ENCODE assay signal across 17 mouse cellular contexts in genomic region chr12:27567250-27567649, GRCm38 (mm10).
A peak's percentile ranks its signal among the peaks of the same experiment; 100 is the strongest.
DNase-seq lines count a peak whose midpoint lies in the region; ATAC-seq and TF ChIP-seq lines count a peak whose summit lies in the region.
"Had no signal": no experiment of that assay in that cellular context is flagged by ENCODE, and none has a peak within 500 bp of the region (broad histone marks: within the 10 kb centered on the region; RNA-seq: fewer than 3 reads in every experiment).

No protein-coding gene starts in this region.

- intact Hi-C loops in left cerebral cortex, postnatal 25 days (cut with DNase I) = no loop called here

- TF ChIP-seq POLR2A in lung, adult 2 months (IDR thresholded peaks at IDR 0.05; ENCODE audit: borderline replicate concordance, extremely low read depth, low read depth, low read length) = no peak
- TF ChIP-seq POLR2A in thymus, adult 2 months (IDR thresholded peaks at IDR 0.05; ENCODE audit: control insufficient read depth, extremely low read depth, insufficient read depth, low read length, poor library complexity) = no peak

- TF ChIP-seq CTCF in lung, adult 2 months (IDR thresholded peaks at IDR 0.05; ENCODE audit: insufficient read depth, low read length) = no peak
- no peak for TF ChIP-seq CTCF in thymus, adult 2 months (IDR thresholded peaks at IDR 0.05; ENCODE audit: borderline replicate concordance, control insufficient read depth, extremely low read depth, insufficient read depth, low read length, poor library complexity)

- H3K36me3 ChIP-seq in neural tube, embryonic 11.5 days (ENCODE audit: control insufficient read depth, insufficient read depth, low read length) = no peaks in the 10 kb centered on the region
- H3K36me3 ChIP-seq in hindbrain, embryonic 16.5 days (ENCODE audit: control insufficient read depth, insufficient read depth, low read length) = no peaks in the 10 kb centered on the region
- no peaks in the 10 kb centered on the region for H3K36me3 ChIP-seq in midbrain, embryonic 16.5 days (ENCODE audit: control insufficient read depth, insufficient read depth, low read length)
- no peaks in the 10 kb centered on the region for H3K36me3 ChIP-seq in thymus, adult 2 months (ENCODE audit: control insufficient read depth, insufficient read depth, low read length)
- H3K36me3 ChIP-seq: limb, embryonic 15.5 days; stomach, embryonic 15.5 days had no signal

- H3K4me2 ChIP-seq in neural tube, embryonic 11.5 days (ENCODE audit: low read depth) = no peak overlapping the region; the same call in 1 of the 2 replicates
- no peak overlapping the region for H3K4me2 ChIP-seq in hindbrain, embryonic 16.5 days (ENCODE audit: low read length)
- peak overlapping the region; percentile 28 for H3K4me2 ChIP-seq in midbrain, embryonic 16.5 days (ENCODE audit: low read length)
- H3K4me2 ChIP-seq: limb, embryonic 15.5 days; stomach, embryonic 15.5 days had no signal

- DNase-seq in neural tube, embryonic 11.5 days (ENCODE audit: low spot score) = no peak
- no peak for DNase-seq in neural tube, embryonic 10.5 days (ENCODE audit: extremely low spot score, low spot score)
- no peak for DNase-seq in lung, adult 2 months
- DNase-seq in gastrocnemius, adult 18-20 months (ENCODE audit: low spot score) = no peak
- DNase-seq in left cerebral cortex, postnatal 25 days (ENCODE audit: low spot score in 2 of 2) = no peak
- no peak for DNase-seq in thymus, adult 2 months
- DNase-seq: cerebellum, postnatal 14 days; heart, adult 11 months; liver, postnatal 0 days; spleen, adult 18-20 months; thymus, postnatal 36 days had no signal

- 60% methylated on average over 3 of the region's 3 CpGs for WGBS in neural tube, embryonic 11.5 days
- WGBS in hindbrain, embryonic 16.5 days = 37% methylated on average over 3 of the region's 3 CpGs
- 22% methylated on average over 3 of the region's 3 CpGs for WGBS in midbrain, embryonic 16.5 days
- 76% methylated on average over 3 of the region's 3 CpGs for WGBS in lung, adult 2 months
- WGBS in thymus, adult 2 months = 80% methylated on average over 3 of the region's 3 CpGs

- no peak overlapping the region for H3K9ac ChIP-seq in neural tube, embryonic 11.5 days (ENCODE audit: low read length)
- no peak overlapping the region for H3K9ac ChIP-seq in hindbrain, embryonic 16.5 days (ENCODE audit: low read depth, low read length)
- no peak overlapping the region for H3K9ac ChIP-seq in midbrain, embryonic 16.5 days (ENCODE audit: low read depth, low read length)
- H3K9ac ChIP-seq: limb, embryonic 15.5 days; liver, postnatal 0 days; stomach, embryonic 15.5 days had no signal

- H3K9me3 ChIP-seq in neural tube, embryonic 11.5 days (ENCODE audit: control insufficient read depth, low read length) = no peaks in the 10 kb centered on the region
- no peaks in the 10 kb centered on the region for H3K9me3 ChIP-seq in hindbrain, embryonic 16.5 days (ENCODE audit: control insufficient read depth, low read length)
- H3K9me3 ChIP-seq in midbrain, embryonic 16.5 days (replicated peaks; ENCODE audit: control insufficient read depth, low read length, poor library complexity, severe bottlenecking) = no peaks in the 10 kb centered on the region
- H3K9me3 ChIP-seq: limb, embryonic 15.5 days; stomach, embryonic 15.5 days had no signal

- H3K27me3 ChIP-seq in neural tube, embryonic 11.5 days (ENCODE audit: control insufficient read depth, insufficient read depth, low read length) = no peaks in the 10 kb centered on the region
- H3K27me3 ChIP-seq in hindbrain, embryonic 16.5 days (replicated peaks; ENCODE audit: control insufficient read depth, insufficient read depth, low read length) = no peaks in the 10 kb centered on the region
- no peaks in the 10 kb centered on the region for H3K27me3 ChIP-seq in midbrain, embryonic 16.5 days (ENCODE audit: control insufficient read depth, insufficient read depth, low read depth, low read length)
- no peaks in the 10 kb centered on the region for H3K27me3 ChIP-seq in thymus, adult 2 months (ENCODE audit: control insufficient read depth, insufficient read depth, low read length)
- H3K27me3 ChIP-seq: limb, embryonic 15.5 days; stomach, embryonic 15.5 days had no signal

- no peak overlapping the region for H3K4me3 ChIP-seq in neural tube, embryonic 11.5 days (ENCODE audit: low read depth, low read length)
- H3K4me3 ChIP-seq in hindbrain, embryonic 16.5 days (ENCODE audit: low read length) = no peak overlapping the region
- H3K4me3 ChIP-seq in midbrain, embryonic 16.5 days (ENCODE audit: low read depth, low read length) = no peak overlapping the region
- H3K4me3 ChIP-seq in lung, adult 2 months (replicated peaks; ENCODE audit: extremely low read depth, low read depth, low read length) = no peak overlapping the region
- H3K4me3 ChIP-seq in thymus, adult 2 months (ENCODE audit: control insufficient read depth, insufficient read depth, low read length) = no peak overlapping the region
- H3K4me3 ChIP-seq: erythroblast, embryonic 14.5 days; limb, embryonic 15.5 days; stomach, embryonic 15.5 days had no signal

- ATAC-seq in neural tube, embryonic 11.5 days (ENCODE audit: insufficient read depth, low FRiP score, low TSS enrichment) = no peak
- no peak for ATAC-seq in hindbrain, embryonic 16.5 days
- ATAC-seq in midbrain, embryonic 16.5 days = no peak
- ATAC-seq: activated CD4-positive, CD25-positive, alpha-beta regulatory T cell, adult 4 months; liver, postnatal 0 days had no signal

- peak overlapping the region; percentile 88 for H3K27ac ChIP-seq in neural tube, embryonic 11.5 days (ENCODE audit: low read depth, low read length)
- H3K27ac ChIP-seq in hindbrain, embryonic 16.5 days (ENCODE audit: low read depth, low read length) = 0 out of 2 replicates have a peak overlapping the region, but pooled peaks have one; percentile 1
- peak overlapping the region; percentile 98 for H3K27ac ChIP-seq in midbrain, embryonic 16.5 days (ENCODE audit: low read length)
- no peak overlapping the region for H3K27ac ChIP-seq in thymus, adult 2 months (ENCODE audit: control insufficient read depth, insufficient read depth, low read length)
- H3K27ac ChIP-seq: limb, embryonic 15.5 days; stomach, embryonic 15.5 days had no signal

- peaks cover 17% of the 10 kb centered on the region for H3K4me1 ChIP-seq in neural tube, embryonic 11.5 days (ENCODE audit: control insufficient read depth, insufficient read depth, low read length)
- peaks cover 12% of the 10 kb centered on the region for H3K4me1 ChIP-seq in hindbrain, embryonic 16.5 days (ENCODE audit: control insufficient read depth, insufficient read depth, low read depth, low read length)
- peaks cover 31% of the 10 kb centered on the region for H3K4me1 ChIP-seq in midbrain, embryonic 16.5 days (ENCODE audit: control insufficient read depth, insufficient read depth, low read length)
- no peaks in the 10 kb centered on the region for H3K4me1 ChIP-seq in lung, adult 2 months (ENCODE audit: control insufficient read depth, insufficient read depth, low read length)
- no peaks in the 10 kb centered on the region for H3K4me1 ChIP-seq in thymus, adult 2 months (replicated peaks; ENCODE audit: control insufficient read depth, insufficient read depth, low read length)
- H3K4me1 ChIP-seq: stomach, embryonic 15.5 days had no signal
